Mouse (Mus musculus): ENCODE measurements at regions not wholly inside any gene's neighbourhood (a gene's known extent, or its start where the extent isn't known, plus 50 kb on each side); places are given as distances from the start of the nearest gene placed in this dataset.
A peak's percentile ranks its signal among the peaks of the same experiment; 100 is the strongest.

DNA sequence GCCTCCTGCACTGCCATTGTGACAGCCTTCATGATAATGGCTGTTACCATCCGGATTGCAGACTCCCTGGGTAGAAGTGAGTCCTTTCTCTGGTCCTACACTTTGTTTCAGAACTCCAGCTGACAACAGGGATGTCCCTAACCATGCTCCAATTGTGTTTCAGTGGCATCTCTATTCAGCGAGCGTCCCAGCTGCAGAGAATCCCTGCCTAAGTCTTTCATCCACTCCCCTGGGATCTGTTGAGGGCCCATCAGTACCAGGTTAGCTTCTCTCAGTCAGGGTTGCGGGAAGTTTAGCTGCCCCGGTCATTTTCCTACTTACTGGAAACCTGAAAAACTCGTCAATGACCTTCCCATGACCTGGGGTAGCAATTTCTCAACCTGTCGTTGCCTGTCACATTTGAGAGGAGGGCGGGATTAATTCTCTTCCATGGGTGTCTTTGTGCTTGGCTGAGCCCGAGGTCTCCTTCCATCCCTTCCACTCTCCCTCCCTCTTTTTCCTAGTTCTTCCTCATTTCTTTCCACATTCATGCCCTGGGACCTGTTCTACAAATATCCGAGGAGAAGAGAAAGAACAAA lies 97.7 kb downstream of the Tmem30b start:
- Histone ChIP-seq H3K27ac (replicated peaks) (peak overlapping the region; percentile 63), H3K4me3 (replicated peaks) (no peak overlapping the region)

DNA sequence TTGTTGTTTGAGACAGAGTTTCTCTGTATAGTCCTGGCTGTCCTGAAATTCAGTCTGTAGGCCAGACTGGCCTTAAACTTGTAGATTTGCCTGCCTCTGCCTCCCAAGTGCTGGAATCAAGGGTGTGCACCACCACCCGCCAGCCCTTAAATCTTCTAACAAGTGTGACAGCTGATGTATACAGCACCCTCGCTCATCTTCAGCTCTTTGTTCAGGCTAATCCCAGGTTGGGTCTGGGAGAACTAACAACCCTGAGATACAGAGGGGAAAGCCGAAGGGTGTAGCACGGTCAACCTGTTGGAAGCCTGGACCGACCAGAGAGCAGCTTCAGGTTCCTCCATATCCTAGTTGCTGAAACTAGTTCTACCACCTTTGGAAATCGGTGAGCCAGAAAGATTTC lies 99.0 kb downstream of the Tmem30b start:
- no peak for ATAC-seq (ENCODE audit: insufficient number of reproducible peaks, low FRiP score, low TSS enrichment, low read depth)
- 77% methylated on average over 6 of the region's 6 CpGs for WGBS

More for the DNA sequence above, 97.7 kb downstream of the Tmem30b start:
- no peaks in the 10 kb centered on the region for H3K27me3 ChIP-seq
- ATAC-seq (ENCODE audit: insufficient number of reproducible peaks, low FRiP score, low TSS enrichment, low read depth) = no peak; the same call in 1 of the 2 replicates
- peaks cover 35% of the 10 kb centered on the region for H3K4me1 ChIP-seq
- no peaks in the 10 kb centered on the region for H3K9me3 ChIP-seq (replicated peaks)
- H3K9ac ChIP-seq = no peak overlapping the region
- H3K36me3 ChIP-seq = no peaks in the 10 kb centered on the region
- 41% methylated on average over 10 of the region's 10 CpGs for WGBS
- H3K4me2 ChIP-seq (replicated peaks) = peak overlapping the region; percentile 22; the same call in 1 of the 2 replicates

GRCm38 (mm10) chr12:73446148-73446547 lies 100.0 kb downstream of the Tmem30b start:
- Histone ChIP-seq H3K9ac (no peak overlapping the region), H3K27ac (replicated peaks) (0 out of 2 replicates have a peak overlapping the region, but pooled peaks have one; percentile 4), H3K4me1 (peaks cover 33% of the 10 kb centered on the region), H3K36me3 (no peaks in the 10 kb centered on the region), H3K4me3 (replicated peaks) (no peak overlapping the region), H3K9me3 (replicated peaks) (no peaks in the 10 kb centered on the region), H3K27me3 (no peaks in the 10 kb centered on the region), H3K4me2 (replicated peaks) (no peak overlapping the region)
- ATAC-seq (ENCODE audit: insufficient number of reproducible peaks, low FRiP score, low TSS enrichment, low read depth) = no peak
- 80% methylated on average over 7 of the region's 7 CpGs for WGBS

More for the DNA sequence above, 99.0 kb downstream of the Tmem30b start:
- no peak overlapping the region for H3K4me2 ChIP-seq (replicated peaks)
- peaks cover 30% of the 10 kb centered on the region for H3K4me1 ChIP-seq
- no peaks in the 10 kb centered on the region for H3K9me3 ChIP-seq (replicated peaks)
- no peak overlapping the region for H3K4me3 ChIP-seq (replicated peaks)
- H3K27me3 ChIP-seq = no peaks in the 10 kb centered on the region
- no peak overlapping the region for H3K9ac ChIP-seq
- no peaks in the 10 kb centered on the region for H3K36me3 ChIP-seq
- H3K27ac ChIP-seq (replicated peaks) = no peak overlapping the region

DNA sequence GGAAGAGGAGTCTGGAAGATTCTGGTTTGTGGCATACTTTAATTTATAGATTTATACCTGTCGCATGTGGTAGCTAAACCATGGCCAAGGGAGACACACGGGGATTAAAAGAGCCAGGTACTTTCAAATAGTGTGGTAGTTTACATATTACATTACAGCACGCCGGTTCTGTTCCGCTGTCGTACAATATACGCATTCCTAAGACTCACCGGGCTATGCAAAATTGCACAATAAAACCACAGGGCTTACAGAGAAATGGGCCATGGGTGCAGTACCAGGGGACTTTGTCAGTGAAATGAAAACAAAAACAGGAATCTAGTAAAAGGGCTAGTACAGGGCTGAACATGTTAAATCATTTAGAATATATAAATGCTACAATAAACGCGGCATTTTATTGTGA lies 100.6 kb downstream of the Tmem30b start:
- H3K9me3 ChIP-seq (replicated peaks) = no peaks in the 10 kb centered on the region
- peaks cover 33% of the 10 kb centered on the region for H3K4me1 ChIP-seq
- ATAC-seq (ENCODE audit: insufficient number of reproducible peaks, low FRiP score, low TSS enrichment, low read depth) = no peak
- H3K27ac ChIP-seq (replicated peaks) = 0 out of 2 replicates have a peak overlapping the region, but pooled peaks have one; percentile 48
- H3K9ac ChIP-seq = no peak overlapping the region
- no peak overlapping the region for H3K4me2 ChIP-seq (replicated peaks)
- H3K36me3 ChIP-seq = no peaks in the 10 kb centered on the region
- H3K27me3 ChIP-seq = no peaks in the 10 kb centered on the region
- no peak overlapping the region for H3K4me3 ChIP-seq (replicated peaks)
- 40% methylated on average over 10 of the region's 10 CpGs for WGBS

DNA sequence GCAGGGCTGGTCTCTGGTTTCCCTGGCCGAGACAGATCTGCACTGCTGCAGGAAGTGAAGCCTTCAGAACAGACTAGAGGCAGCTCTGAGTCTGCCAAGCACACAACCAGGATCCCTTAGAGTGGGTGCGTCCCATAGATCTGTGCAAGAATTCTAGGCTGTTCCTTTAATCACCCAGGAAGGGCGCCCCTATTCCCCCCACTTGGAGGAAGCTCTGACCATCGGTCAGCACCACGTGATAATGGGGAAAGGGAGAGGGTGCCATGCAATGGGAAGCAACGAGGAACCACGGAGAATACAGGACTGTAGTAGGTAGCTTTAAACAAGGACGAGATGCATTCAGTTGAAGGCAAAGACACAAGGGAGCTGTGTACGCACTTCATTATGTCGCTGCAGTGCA lies 101.1 kb downstream of the Tmem30b start:
- ATAC-seq (ENCODE audit: insufficient number of reproducible peaks, low FRiP score, low TSS enrichment, low read depth) = no peak
- H3K27me3 ChIP-seq = no peaks in the 10 kb centered on the region
- H3K9ac ChIP-seq = no peak overlapping the region
- peak overlapping the region; percentile 48; the same call in 1 of the 2 replicates for H3K27ac ChIP-seq (replicated peaks)
- H3K4me2 ChIP-seq (replicated peaks) = no peak overlapping the region
- WGBS = 50% methylated on average over 10 of the region's 10 CpGs
- H3K9me3 ChIP-seq (replicated peaks) = no peaks in the 10 kb centered on the region
- H3K36me3 ChIP-seq = no peaks in the 10 kb centered on the region
- H3K4me3 ChIP-seq (replicated peaks) = no peak overlapping the region
- peaks cover 33% of the 10 kb centered on the region for H3K4me1 ChIP-seq

GRCm38 (mm10) chr12:73441326-73441725 lies 104.9 kb downstream of the Tmem30b start:
- no peak for ATAC-seq (ENCODE audit: insufficient number of reproducible peaks, low FRiP score, low TSS enrichment, low read depth)
- 51% methylated on average over 1 of the region's 1 CpGs for WGBS
- Histone ChIP-seq H3K27me3 (no peaks in the 10 kb centered on the region), H3K27ac (replicated peaks) (no peak overlapping the region), H3K9me3 (replicated peaks) (no peaks in the 10 kb centered on the region), H3K36me3 (no peaks in the 10 kb centered on the region), H3K9ac (no peak overlapping the region), H3K4me1 (peaks cover 16% of the 10 kb centered on the region; the same call in 1 of the 2 replicates), H3K4me2 (replicated peaks) (no peak overlapping the region), H3K4me3 (replicated peaks) (no peak overlapping the region)

- no peaks in the 10 kb centered on the region for H3K27me3 ChIP-seq
- H3K27ac ChIP-seq (replicated peaks) = peak overlapping the region; percentile 31; the same call in 1 of the 2 replicates
- ATAC-seq (ENCODE audit: insufficient number of reproducible peaks, low FRiP score, low TSS enrichment, low read depth) = peak; percentile 34
- H3K36me3 ChIP-seq = no peaks in the 10 kb centered on the region
- H3K9me3 ChIP-seq (replicated peaks) = no peaks in the 10 kb centered on the region
- WGBS = 26% methylated on average over 10 of the region's 10 CpGs
- H3K4me2 ChIP-seq (replicated peaks) = no peak overlapping the region
- H3K4me3 ChIP-seq (replicated peaks) = no peak overlapping the region
- no peak overlapping the region for H3K9ac ChIP-seq
- no peaks in the 10 kb centered on the region for H3K4me1 ChIP-seq
Observed at GRCm38 (mm10) chr12:73434684-73435083, 111.5 kb downstream of the Tmem30b start.

- no peak overlapping the region for H3K4me2 ChIP-seq (replicated peaks)
- no peak overlapping the region for H3K27ac ChIP-seq (replicated peaks)
- ATAC-seq (ENCODE audit: insufficient number of reproducible peaks, low FRiP score, low TSS enrichment, low read depth) = no peak
- no peaks in the 10 kb centered on the region for H3K27me3 ChIP-seq
- no peak overlapping the region for H3K9ac ChIP-seq
- no peaks in the 10 kb centered on the region for H3K9me3 ChIP-seq (replicated peaks)
- WGBS = 85% methylated on average over 5 of the region's 5 CpGs
- H3K36me3 ChIP-seq = no peaks in the 10 kb centered on the region
- no peak overlapping the region for H3K4me3 ChIP-seq (replicated peaks)
- H3K4me1 ChIP-seq = peaks cover 10% of the 10 kb centered on the region
Observed at GRCm38 (mm10) chr12:73432546-73432945, 113.6 kb downstream of the Tmem30b start.

- Histone ChIP-seq H3K9ac (no peak overlapping the region), H3K27me3 (no peaks in the 10 kb centered on the region), H3K4me1 (peaks cover 18% of the 10 kb centered on the region), H3K27ac (replicated peaks) (peak overlapping the region; percentile 61), H3K4me2 (replicated peaks) (peak overlapping the region; percentile 43), H3K4me3 (replicated peaks) (peak overlapping the region; percentile 31), H3K9me3 (replicated peaks) (no peaks in the 10 kb centered on the region), H3K36me3 (no peaks in the 10 kb centered on the region)
- 0 out of 2 replicates have a peak, but pooled peaks have one; percentile 39 for ATAC-seq (ENCODE audit: insufficient number of reproducible peaks, low FRiP score, low TSS enrichment, low read depth)
- WGBS = 33% methylated on average over 12 of the region's 12 CpGs
Observed at GRCm38 (mm10) chr12:73428171-73428570, 118.0 kb downstream of the Tmem30b start.

DNA sequence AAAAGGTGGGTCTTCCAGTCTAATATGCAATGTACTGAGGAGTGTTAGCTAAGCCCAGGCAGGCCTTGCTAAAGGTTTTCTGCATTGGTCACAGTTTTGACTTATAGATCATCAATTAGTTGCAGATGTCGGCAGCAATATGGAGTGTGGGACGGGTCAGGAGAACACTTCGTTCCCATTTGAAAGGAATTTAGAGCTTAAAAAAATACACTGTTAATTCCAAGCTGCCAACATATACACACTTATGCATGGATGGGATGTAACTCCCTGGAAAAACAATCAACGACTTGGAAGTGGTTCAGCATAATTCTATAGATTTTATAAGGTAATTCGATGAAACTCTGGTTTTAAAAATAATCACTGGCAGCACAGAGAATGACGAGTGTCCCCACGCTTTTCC lies 121.4 kb downstream of the Tmem30b start:
- no peak overlapping the region for H3K9ac ChIP-seq
- peak overlapping the region; percentile 29; the same call in 1 of the 2 replicates for H3K27ac ChIP-seq (replicated peaks)
- 40% methylated on average over 7 of the region's 7 CpGs for WGBS
- H3K4me3 ChIP-seq (replicated peaks) = no peak overlapping the region
- H3K4me2 ChIP-seq (replicated peaks) = no peak overlapping the region
- no peaks in the 10 kb centered on the region for H3K36me3 ChIP-seq
- H3K27me3 ChIP-seq = no peaks in the 10 kb centered on the region
- ATAC-seq (ENCODE audit: insufficient number of reproducible peaks, low FRiP score, low TSS enrichment, low read depth) = peak; percentile 57; the same call in 1 of the 2 replicates
- H3K4me1 ChIP-seq = peaks cover 18% of the 10 kb centered on the region
- no peaks in the 10 kb centered on the region for H3K9me3 ChIP-seq (replicated peaks)

GRCm38 (mm10) chr12:73417101-73417500 lies 129.1 kb downstream of the Tmem30b start:
- H3K9me3 ChIP-seq (replicated peaks) = no peaks in the 10 kb centered on the region
- no peak overlapping the region for H3K4me3 ChIP-seq (replicated peaks)
- ATAC-seq (ENCODE audit: insufficient number of reproducible peaks, low FRiP score, low TSS enrichment, low read depth) = no peak
- peaks cover 27% of the 10 kb centered on the region for H3K4me1 ChIP-seq
- no peak overlapping the region for H3K27ac ChIP-seq (replicated peaks)
- no peak overlapping the region for H3K4me2 ChIP-seq (replicated peaks)
- H3K27me3 ChIP-seq = no peaks in the 10 kb centered on the region
- 61% methylated on average over 3 of the region's 3 CpGs for WGBS
- H3K9ac ChIP-seq = no peak overlapping the region
- H3K36me3 ChIP-seq = no peaks in the 10 kb centered on the region

DNA sequence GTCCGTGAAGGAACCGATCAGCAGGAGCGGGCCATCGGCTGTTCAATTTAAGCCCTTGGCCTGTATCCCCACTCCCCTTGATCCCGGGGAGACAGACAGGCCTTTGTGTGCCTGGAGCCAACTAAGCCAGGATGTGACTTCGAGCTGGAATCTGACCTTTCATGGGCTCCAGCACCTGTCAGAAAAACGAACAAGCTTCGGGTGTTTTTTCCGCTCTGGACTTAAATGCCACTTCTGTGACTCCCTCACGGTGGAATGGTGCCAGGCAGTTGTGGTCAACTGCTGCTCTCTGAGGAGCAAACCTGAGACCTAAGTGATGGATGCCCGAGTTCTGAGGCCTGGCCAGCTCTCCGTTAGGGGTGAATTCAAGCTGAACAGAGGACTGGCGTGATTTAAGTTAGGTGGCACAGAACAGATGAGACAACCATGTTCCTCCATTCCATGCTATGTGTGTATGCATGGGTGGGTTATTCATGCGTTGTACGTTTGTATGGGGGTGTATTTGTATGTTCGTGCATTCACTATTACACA lies 129.8 kb downstream of the Tmem30b start:
- Histone ChIP-seq H3K27ac (replicated peaks) (peak overlapping the region; percentile 51; the same call in 1 of the 2 replicates), H3K4me3 (replicated peaks) (no peak overlapping the region), H3K36me3 (no peaks in the 10 kb centered on the region), H3K9ac (no peak overlapping the region), H3K4me1 (peaks cover 27% of the 10 kb centered on the region), H3K27me3 (no peaks in the 10 kb centered on the region), H3K4me2 (replicated peaks) (no peak overlapping the region), H3K9me3 (replicated peaks) (no peaks in the 10 kb centered on the region)
- peak; percentile 80 for ATAC-seq (ENCODE audit: insufficient number of reproducible peaks, low FRiP score, low TSS enrichment, low read depth)
- WGBS = 40% methylated on average over 16 of the region's 16 CpGs
